Comparison of ENCODE assay signal across 8 mouse cellular contexts in genomic region chr8:126298296-126299093, GRCm38 (mm10). TPM values are rescaled to one million over a fixed set of nuclear protein-coding genes. Genes with fewer than 3 reads are reported as not detected.
DNase-seq lines count a peak whose midpoint lies in the region; ATAC-seq and TF ChIP-seq lines count a peak whose summit lies in the region.

Slc35f3 (plus strand) TSS chr8:126298558.

- H3K4me1 ChIP-seq in embryonic facial prominence, embryonic 14.5 days (ENCODE audit: control insufficient read depth, insufficient read depth, low read length) = no peaks in the 10 kb centered on the region
- H3K4me1 ChIP-seq in hindbrain, embryonic 12.5 days = peaks cover 9% of the 10 kb centered on the region
- no peaks in the 10 kb centered on the region for H3K4me1 ChIP-seq in lung, embryonic 14.5 days (ENCODE audit: insufficient read depth)

- H3K9me3 ChIP-seq in embryonic facial prominence, embryonic 14.5 days (ENCODE audit: control insufficient read depth, low read length) = no peaks in the 10 kb centered on the region
- H3K9me3 ChIP-seq in hindbrain, embryonic 12.5 days (replicated peaks) = no peaks in the 10 kb centered on the region
- no peaks in the 10 kb centered on the region for H3K9me3 ChIP-seq in lung, embryonic 14.5 days (ENCODE audit: low read depth, low read length)

- peak within 1 kb of the TSS; percentile 78 for H3K4me2 ChIP-seq in embryonic facial prominence, embryonic 14.5 days (ENCODE audit: low read depth, low read length)
- H3K4me2 ChIP-seq in hindbrain, embryonic 12.5 days (replicated peaks) = peak within 1 kb of the TSS; percentile 98
- peak within 1 kb of the TSS; percentile 79 for H3K4me2 ChIP-seq in lung, embryonic 14.5 days

- H3K36me3 ChIP-seq in embryonic facial prominence, embryonic 14.5 days (ENCODE audit: control insufficient read depth, insufficient read depth, low read length) = no peaks in the 10 kb centered on the region
- H3K36me3 ChIP-seq in hindbrain, embryonic 12.5 days = no peaks in the 10 kb centered on the region
- no peaks in the 10 kb centered on the region for H3K36me3 ChIP-seq in lung, embryonic 14.5 days (ENCODE audit: insufficient read depth)

- no peak for TF ChIP-seq CTCF in lung, embryonic 14.5 days (IDR thresholded peaks at IDR 0.05; ENCODE audit: low read depth)

- peak; percentile 79 for ATAC-seq in embryonic facial prominence, embryonic 14.5 days (ENCODE audit: low read depth)
- peak; percentile 60 for ATAC-seq in hindbrain, embryonic 12.5 days (ENCODE audit: low FRiP score)
- ATAC-seq in lung, embryonic 14.5 days (ENCODE audit: insufficient read depth) = peak; percentile 62

- no peak within 1 kb of the TSS for H3K27ac ChIP-seq in embryonic facial prominence, embryonic 14.5 days (replicated peaks; ENCODE audit: low read depth, low read length)
- H3K27ac ChIP-seq in hindbrain, embryonic 12.5 days = no peak within 1 kb of the TSS
- no peak within 1 kb of the TSS for H3K27ac ChIP-seq in lung, embryonic 14.5 days (ENCODE audit: low read depth)

- peaks cover 26% of the 10 kb centered on the region for H3K27me3 ChIP-seq in embryonic facial prominence, embryonic 14.5 days (replicated peaks; ENCODE audit: control insufficient read depth, insufficient read depth, low read length)
- H3K27me3 ChIP-seq in hindbrain, embryonic 12.5 days = peaks cover 39% of the 10 kb centered on the region
- peaks cover 30% of the 10 kb centered on the region for H3K27me3 ChIP-seq in lung, embryonic 14.5 days (ENCODE audit: insufficient read depth, low read length)

- peak; percentile 22 for DNase-seq in urinary bladder, adult 2 months (ENCODE audit: low spot score)
- no peak for DNase-seq in urinary bladder, postnatal 10 days (ENCODE audit: low spot score)
- peak; percentile 58 for DNase-seq in embryonic facial prominence, embryonic 14.5 days (ENCODE audit: low spot score)
- peak; percentile 48 to 61 for DNase-seq in layer of hippocampus, postnatal 10 days (ENCODE audit: low spot score in 2 of 2)
- peak; percentile 43 for DNase-seq in lung, embryonic 14.5 days
- DNase-seq in retina, postnatal 1 day = peak; percentile 74
- no peak for DNase-seq in adipocyte (ENCODE audit: low spot score)

- peak within 1 kb of the TSS; percentile 48 for H3K4me3 ChIP-seq in embryonic facial prominence, embryonic 14.5 days (ENCODE audit: low read depth, low read length)
- H3K4me3 ChIP-seq in hindbrain, embryonic 12.5 days = peak within 1 kb of the TSS; percentile 58
- peak within 1 kb of the TSS; percentile 42 for H3K4me3 ChIP-seq in lung, embryonic 14.5 days (ENCODE audit: low read depth, low read length)

- H3K9ac ChIP-seq in embryonic facial prominence, embryonic 14.5 days (ENCODE audit: low read depth, low read length) = peak within 1 kb of the TSS; percentile 61
- peak within 1 kb of the TSS; percentile 64 for H3K9ac ChIP-seq in hindbrain, embryonic 12.5 days
- peak within 1 kb of the TSS; percentile 48 for H3K9ac ChIP-seq in lung, embryonic 14.5 days

- 3% methylated on average over 30 of the region's 72 CpGs for WGBS in embryonic facial prominence, embryonic 14.5 days
- 3% methylated on average over 51 of the region's 72 CpGs for WGBS in hindbrain, embryonic 12.5 days
- 2% methylated on average over 46 of the region's 72 CpGs for WGBS in lung, embryonic 14.5 days

RNA-seq across cellular contexts. Expression of gene Slc35f3, which starts in this region (rescaled TPM):
- 0.03 TPM in 1 of 2 replicates, not detected in the other for polyA plus RNA-seq in urinary bladder, adult 2 months (2012; rRNA removed)
- 1.2 TPM in 2 replicates for polyA plus RNA-seq in embryonic facial prominence, embryonic 14.5 days (2014; fragmentation: Nextera tagmentation; extraction: Ambion mirVana)
- polyA plus RNA-seq in hindbrain, embryonic 12.5 days (2016; fragmentation: Nextera tagmentation; extraction: Ambion mirVana) = 0.44 and 0.56 TPM in 2 replicates
- 10 to 100 TPM; 30.4 to 31.0 TPM for total RNA-seq in layer of hippocampus, postnatal 10 days (2021)
- 0.42 and 0.53 TPM in 2 replicates for polyA plus RNA-seq in lung, embryonic 14.5 days (2014; fragmentation: Nextera tagmentation; extraction: Ambion mirVana)

Comparison
In these comparisons a context has a peak if more than half of its experiments do, and no peak if none do; other contexts are left out.
1. Peak in DNase-seq in urinary bladder, adult 2 months; RNA of the gene not detected or under 1 TPM.
2. Peak in ATAC-seq, H3K4me3 ChIP-seq, H3K9ac ChIP-seq and H3K4me2 ChIP-seq in hindbrain, embryonic 12.5 days; RNA of the gene not detected or under 1 TPM.
3. Peak in DNase-seq, ATAC-seq, H3K4me3 ChIP-seq, H3K9ac ChIP-seq and H3K4me2 ChIP-seq in lung, embryonic 14.5 days; RNA of the gene not detected or under 1 TPM.
4. DNase-seq: peak in embryonic facial prominence, embryonic 14.5 days (single experiment), layer of hippocampus, postnatal 10 days (2 of 2) and retina, postnatal 1 day (single experiment); none in urinary bladder, postnatal 10 days (single experiment) and adipocyte (single experiment).
5. Peak in every context shown above with its lines, with median percentiles within 50 percentile points of each other: ATAC-seq, H3K4me2 ChIP-seq, H3K4me3 ChIP-seq and H3K9ac ChIP-seq.